Mouse (Mus musculus) megakaryocyte, embryonic 14.5 days (primary cell): ENCODE results near the gene Pigf.

Experiments used
- FLI1 ChIP-seq: IDR thresholded peaks from 2 replicates; pipeline ENCODE4 v1.6.1; 2012; ENCODE audit warnings: low read length, inconsistent platforms, mixed read lengths
- GATA1 ChIP-seq: IDR thresholded peaks from 3 replicates; pipeline ENCODE4 v1.6.1; 2012; ENCODE audit warnings: mixed read lengths, low read length, inconsistent platforms, borderline replicate concordance

DNA sequence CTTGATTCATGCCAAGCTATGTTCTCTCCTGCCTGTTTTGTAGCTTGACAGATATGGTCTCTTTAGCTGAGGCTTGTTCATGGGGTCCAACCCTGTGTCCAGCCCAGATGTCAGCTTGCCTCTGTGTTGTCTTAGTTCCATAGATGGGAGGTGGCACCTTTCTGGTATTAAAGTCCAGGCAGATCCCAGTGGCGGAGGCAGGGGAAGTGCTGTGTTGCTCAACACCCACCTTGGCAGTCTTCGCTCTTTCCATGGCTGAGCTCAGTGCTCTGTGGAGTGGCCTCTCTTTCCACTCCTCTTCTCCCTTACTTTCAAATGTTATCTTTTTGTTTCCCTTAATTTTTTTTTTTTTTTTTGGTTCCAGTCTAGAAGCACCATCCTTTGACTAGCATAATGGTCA lies 52.1 kb downstream of the Pigf start:
- TF ChIP-seq GATA1 = no peak
- TF ChIP-seq FLI1 = no peak
